28 mouse cellular contexts compared by ENCODE assay signal in the genomic region with DNA sequence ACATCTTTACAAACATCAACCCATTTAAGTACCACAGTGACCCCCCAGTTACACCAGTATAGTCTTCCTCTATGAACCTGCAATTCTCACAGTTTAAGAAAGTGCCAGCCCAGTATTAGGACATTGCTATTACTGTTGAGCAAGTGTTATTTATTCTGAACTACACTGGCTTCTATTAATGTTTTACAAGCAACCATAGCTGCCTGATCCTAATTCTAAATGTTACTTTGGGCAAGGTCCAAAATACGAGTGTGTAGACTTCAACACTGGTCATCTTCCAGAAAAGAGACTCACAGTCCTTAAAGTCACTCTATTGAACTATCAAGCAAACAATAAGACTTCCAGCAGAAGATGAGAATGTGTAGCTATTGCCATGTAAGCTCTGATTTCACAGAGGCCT.
"Had no signal": no experiment of that assay in that cellular context is flagged by ENCODE, and none has a peak within 500 bp of the region (broad histone marks: within the 10 kb centered on the region; RNA-seq: fewer than 3 reads in every experiment).

No protein-coding gene starts in this region.

- H3K4me2 ChIP-seq: embryonic facial prominence, embryonic 12.5 days; embryonic facial prominence, embryonic 13.5 days; embryonic facial prominence, embryonic 15.5 days; forebrain, embryonic 12.5 days; forebrain, embryonic 13.5 days; forebrain, embryonic 15.5 days had no signal

- H3K4me1 ChIP-seq: embryonic facial prominence, embryonic 10.5 days; embryonic facial prominence, embryonic 12.5 days; embryonic facial prominence, embryonic 13.5 days; embryonic facial prominence, embryonic 15.5 days; forebrain, embryonic 10.5 days; forebrain, embryonic 12.5 days; forebrain, embryonic 13.5 days; forebrain, embryonic 15.5 days had no signal

- H3K36me3 ChIP-seq: embryonic facial prominence, embryonic 10.5 days; embryonic facial prominence, embryonic 12.5 days; embryonic facial prominence, embryonic 13.5 days; embryonic facial prominence, embryonic 15.5 days; forebrain, embryonic 10.5 days; forebrain, embryonic 12.5 days; forebrain, embryonic 15.5 days had no signal

- H3K9ac ChIP-seq: embryonic facial prominence, embryonic 12.5 days; embryonic facial prominence, embryonic 13.5 days; embryonic facial prominence, embryonic 15.5 days; forebrain, embryonic 12.5 days; forebrain, embryonic 13.5 days; forebrain, embryonic 15.5 days; forebrain, postnatal 0 days had no signal

- H3K27me3 ChIP-seq: embryonic facial prominence, embryonic 12.5 days; embryonic facial prominence, embryonic 13.5 days; embryonic facial prominence, embryonic 15.5 days; forebrain, embryonic 12.5 days; forebrain, embryonic 13.5 days; forebrain, embryonic 15.5 days had no signal

- DNase-seq: cerebellum, adult 2 months; cerebellum, adult 8-10 months; cerebellum, adult 9-10 months; cerebellum, adult 9-11 months; cerebellum, postnatal 10 days; cerebellum, postnatal 14 days; cerebellum, postnatal 25 days; cerebellum, postnatal 36 days; embryo, embryonic 11 days; forebrain, postnatal 0 days; gastrocnemius, adult 2 months; gastrocnemius, postnatal 10 days; gastrocnemius, postnatal 14 days; gastrocnemius, postnatal 25 days; gastrocnemius, postnatal 36 days; heart, adult 11 months; heart, adult 18-20 months had no signal

- ATAC-seq: forebrain, embryonic 13.5 days; forebrain, embryonic 14.5 days; forebrain, embryonic 15.5 days; forebrain, embryonic 16.5 days; forebrain, postnatal 0 days had no signal

- H3K27ac ChIP-seq: embryonic facial prominence, embryonic 10.5 days; embryonic facial prominence, embryonic 12.5 days; embryonic facial prominence, embryonic 13.5 days; embryonic facial prominence, embryonic 15.5 days; forebrain, embryonic 10.5 days; forebrain, embryonic 12.5 days; forebrain, embryonic 13.5 days; forebrain, embryonic 15.5 days; gastrocnemius, adult 2 months had no signal

- H3K9me3 ChIP-seq: embryonic facial prominence, embryonic 10.5 days; embryonic facial prominence, embryonic 12.5 days; embryonic facial prominence, embryonic 13.5 days; embryonic facial prominence, embryonic 15.5 days; forebrain, embryonic 10.5 days; forebrain, embryonic 12.5 days; forebrain, embryonic 13.5 days; forebrain, embryonic 15.5 days had no signal

- H3K4me3 ChIP-seq: embryonic facial prominence, embryonic 10.5 days; embryonic facial prominence, embryonic 12.5 days; embryonic facial prominence, embryonic 13.5 days; embryonic facial prominence, embryonic 15.5 days; erythroblast, embryonic 14.5 days; forebrain, embryonic 10.5 days; forebrain, embryonic 12.5 days; forebrain, embryonic 13.5 days; forebrain, embryonic 15.5 days; gastrocnemius, adult 2 months had no signal
